Mouse (Mus musculus): ENCODE measurements around the gene Zfp108.

DNA sequence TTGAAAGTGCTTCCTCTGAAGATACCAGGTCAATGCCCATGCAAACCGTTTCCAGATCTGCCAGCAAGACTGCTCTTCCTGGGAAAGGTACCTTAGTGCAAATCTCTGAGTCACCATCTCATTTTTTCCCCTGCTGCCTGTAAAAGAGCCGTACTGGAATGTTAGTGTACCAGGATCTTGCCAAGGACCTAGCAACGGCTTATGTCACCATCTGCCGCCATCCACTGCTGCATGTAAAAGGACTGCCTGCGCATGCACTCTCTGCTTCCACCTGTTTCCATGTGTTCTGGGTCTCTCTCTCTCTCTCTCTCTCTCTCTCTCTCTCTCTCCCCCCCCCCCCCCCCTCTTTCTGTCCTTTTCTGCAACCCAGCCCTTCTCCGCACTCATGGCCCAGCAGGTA is 33.9 kb downstream of the Zfp108 start:
- TF ChIP-seq CTCF (IDR thresholded peaks at IDR 0.05; ENCODE audit: extremely low read depth, insufficient read depth, low read length) (no peak), POLR2A (IDR thresholded peaks at IDR 0.05; ENCODE audit: extremely low read depth, insufficient read depth, low read length) (no peak)

All from cortical plate, adult 2 months (tissue).